Mouse (Mus musculus) hindbrain, embryonic 14.5 days (tissue): ENCODE data around the gene Lrrc45. TPM values are rescaled to one million over a fixed set of nuclear protein-coding genes. Genes with fewer than 3 reads are reported as not detected.

Experiments used
- polyA plus RNA-seq: library from polyadenylated mRNA; unstranded; fragments of >200 nt; fragmentation: Nextera tagmentation; extraction: Ambion mirVana; gene quantifications from 2 replicates; pipeline ENCODE4 v1.2.1, GENCODE M21; 2014

Gene Lrrc45
- polyA plus RNA-seq, 1 experiment from 2014 or later = 56.5 TPM

Other genes starting within 250 kb of the Lrrc45 start
- gene Arl16, start 246.3 kb upstream of the Lrrc45 start, polyA plus RNA-seq = 56.1 and 56.3 TPM in 2 replicates
- 131 and 132 TPM in 2 replicates for gene Mrpl12, start 229.3 kb upstream of the Lrrc45 start, polyA plus RNA-seq
- gene Slc25a10, start 222.1 kb upstream of the Lrrc45 start, polyA plus RNA-seq = 28.5 and 29.8 TPM in 2 replicates
- gene Gcgr, start 183.2 kb upstream of the Lrrc45 start, polyA plus RNA-seq = 0.27 and 0.32 TPM in 2 replicates
- gene Mcrip1, start 164.2 kb upstream of the Lrrc45 start, polyA plus RNA-seq = 248 and 261 TPM in 2 replicates
- gene Ppp1r27, start 162.8 kb upstream of the Lrrc45 start, polyA plus RNA-seq = 0.29 TPM in 1 of 2 replicates, not detected in the other
- gene P4hb, start 140.7 kb upstream of the Lrrc45 start, polyA plus RNA-seq = 295 and 326 TPM in 2 replicates
- 435 and 490 TPM in 2 replicates for gene Arhgdia, start 132.3 kb upstream of the Lrrc45 start, polyA plus RNA-seq
- gene Alyref, start 115.6 kb upstream of the Lrrc45 start, polyA plus RNA-seq = 237 and 252 TPM in 2 replicates
- 227 and 229 TPM in 2 replicates for gene Anapc11, start 115.5 kb upstream of the Lrrc45 start, polyA plus RNA-seq
- gene Npb, start 105.4 kb upstream of the Lrrc45 start, polyA plus RNA-seq = 0.83 and 1.5 TPM in 2 replicates
- gene Pcyt2, start 96.0 kb upstream of the Lrrc45 start, polyA plus RNA-seq = 173 and 181 TPM in 2 replicates
- 35.5 and 37.0 TPM in 2 replicates for gene Sirt7, start 88.7 kb upstream of the Lrrc45 start, polyA plus RNA-seq
- 35.4 and 37.8 TPM in 2 replicates for gene Mafg, start 80.3 kb upstream of the Lrrc45 start, polyA plus RNA-seq
- 16.8 and 17.9 TPM in 2 replicates for gene Pycr1, start 70.2 kb upstream of the Lrrc45 start, polyA plus RNA-seq
- 1.1 and 1.4 TPM in 2 replicates for gene Myadml2, start 65.8 kb upstream of the Lrrc45 start, polyA plus RNA-seq
- gene Notum, start 52.8 kb upstream of the Lrrc45 start, polyA plus RNA-seq = 2.2 and 3.5 TPM in 2 replicates
- gene Aspscr1, start 41.0 kb upstream of the Lrrc45 start, polyA plus RNA-seq = 123 and 136 TPM in 2 replicates
- gene Cenpx, start 187 bp upstream of the Lrrc45 start, polyA plus RNA-seq = 95.7 and 106 TPM in 2 replicates
- gene Rac3, start 7.5 kb downstream of the Lrrc45 start, polyA plus RNA-seq = 124 and 134 TPM in 2 replicates
- gene Dcxr, start 13.4 kb downstream of the Lrrc45 start, polyA plus RNA-seq = 9.0 and 13.7 TPM in 2 replicates
- 0.64 and 0.90 TPM in 2 replicates for gene Cbr2, start 18.2 kb downstream of the Lrrc45 start, polyA plus RNA-seq
- 1.8 and 2.2 TPM in 2 replicates for gene Hmga1b, start 48.9 kb downstream of the Lrrc45 start, polyA plus RNA-seq
- 86.1 and 87.0 TPM in 2 replicates for gene Rfng, start 70.3 kb downstream of the Lrrc45 start, polyA plus RNA-seq
- gene Gps1, start 70.3 kb downstream of the Lrrc45 start, polyA plus RNA-seq = 288 and 307 TPM in 2 replicates
- gene Dus1l, start 82.5 kb downstream of the Lrrc45 start, polyA plus RNA-seq = 43.8 and 43.9 TPM in 2 replicates
- gene Fasn, start 110.6 kb downstream of the Lrrc45 start, polyA plus RNA-seq = 119 and 135 TPM in 2 replicates
- gene Ccdc57, start 218.9 kb downstream of the Lrrc45 start, polyA plus RNA-seq = 5.0 and 5.2 TPM in 2 replicates
- 4.2 and 4.4 TPM in 2 replicates for gene Slc16a3, start 234.6 kb downstream of the Lrrc45 start, polyA plus RNA-seq